Mouse (Mus musculus): ENCODE measurements around the gene Slc30a7. TPM values are rescaled to one million over a fixed set of nuclear protein-coding genes. Genes with fewer than 3 reads are reported as not detected.
A peak's percentile ranks its signal among the peaks of the same experiment; 100 is the strongest.

The Slc30a7 gene
- total and polyA plus RNA-seq, 2 experiments = 5.8 to 11.2 TPM

DNA sequence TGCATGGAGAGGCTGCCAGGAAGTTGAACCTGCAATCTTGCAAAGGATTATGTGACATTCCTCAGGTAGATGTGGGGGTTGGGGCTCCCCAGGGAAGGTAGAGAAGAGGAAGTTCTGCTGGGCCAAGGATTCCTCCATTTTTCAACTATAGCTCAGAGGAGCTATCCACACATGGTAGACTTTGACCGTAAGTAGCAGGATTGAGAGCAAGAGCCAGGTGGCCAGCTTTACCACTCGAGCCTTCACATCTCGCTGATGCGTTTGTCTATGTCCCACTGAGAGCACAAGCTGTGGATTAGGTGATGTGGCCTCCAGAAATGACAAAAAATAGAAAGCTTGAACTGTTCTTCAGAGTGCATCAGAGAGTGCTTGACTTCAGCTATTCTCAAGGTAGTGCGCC is 11.9 kb upstream of the Slc30a7 start:
- WGBS = 97% methylated on average over 5 of the region's 5 CpGs
- H3K27ac ChIP-seq (replicated peaks; ENCODE audit: insufficient read depth, low read depth, low read length) = no peak overlapping the region
- no peak overlapping the region for H3K9ac ChIP-seq (ENCODE audit: low read depth, low read length)
- H3K4me1 ChIP-seq (ENCODE audit: control insufficient read depth, insufficient read depth, low read length) = no peaks in the 10 kb centered on the region
- no peak overlapping the region for H3K4me3 ChIP-seq (ENCODE audit: insufficient read depth, low read depth, low read length)
- no peak for DNase-seq (ENCODE audit: extremely low read depth, low read depth, low spot score)
- no peaks in the 10 kb centered on the region; the same call in 1 of the 2 replicates for H3K36me3 ChIP-seq (ENCODE audit: control insufficient read depth, insufficient read depth, low read length)
- no peaks in the 10 kb centered on the region; the same call in 1 of the 2 replicates for H3K79me2 ChIP-seq (ENCODE audit: control insufficient read depth, insufficient read depth, low read length)
- H3K27me3 ChIP-seq (ENCODE audit: control insufficient read depth, insufficient read depth, low read length) = no peaks in the 10 kb centered on the region
- no peak for TF ChIP-seq CTCF (IDR thresholded peaks at IDR 0.05; ENCODE audit: low read depth, low read length)
- TF ChIP-seq POLR2A (IDR thresholded peaks at IDR 0.05; ENCODE audit: extremely low read depth, insufficient read depth, low read length) = no peak

DNA sequence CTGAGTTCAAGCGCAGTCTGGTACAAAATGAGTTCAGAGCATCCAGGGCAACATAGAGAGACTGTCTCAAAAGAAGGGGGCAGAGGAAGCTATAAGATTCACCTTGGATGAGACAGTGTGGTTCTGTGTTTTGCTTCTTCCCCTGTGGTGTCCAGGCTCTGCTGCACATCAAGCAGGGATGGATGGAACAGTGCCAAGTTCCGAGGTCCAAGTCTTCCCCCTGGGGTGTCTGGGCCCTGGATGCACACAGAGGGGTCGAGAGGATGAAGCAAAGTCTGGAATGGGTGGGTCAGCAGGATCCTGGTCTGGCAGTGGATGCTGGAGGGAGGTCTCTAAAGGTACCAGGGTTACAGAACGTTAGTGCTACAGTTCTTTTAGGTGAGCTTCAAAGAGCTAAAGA is 11.4 kb upstream of the Slc30a7 start:
- Histone ChIP-seq H3K9ac (ENCODE audit: low read depth, low read length) (no peak overlapping the region), H3K4me3 (ENCODE audit: insufficient read depth, low read depth, low read length) (no peak overlapping the region), H3K79me2 (ENCODE audit: control insufficient read depth, insufficient read depth, low read length) (no peaks in the 10 kb centered on the region; the same call in 1 of the 2 replicates), H3K36me3 (ENCODE audit: control insufficient read depth, insufficient read depth, low read length) (no peaks in the 10 kb centered on the region; the same call in 1 of the 2 replicates), H3K27me3 (ENCODE audit: control insufficient read depth, insufficient read depth, low read length) (no peaks in the 10 kb centered on the region), H3K27ac (replicated peaks; ENCODE audit: insufficient read depth, low read depth, low read length) (no peak overlapping the region), H3K4me1 (ENCODE audit: control insufficient read depth, insufficient read depth, low read length) (no peaks in the 10 kb centered on the region)
- WGBS = 61% methylated on average over 4 of the region's 4 CpGs
- DNase-seq (ENCODE audit: extremely low read depth, low read depth, low spot score) = no peak
- TF ChIP-seq POLR2A (IDR thresholded peaks at IDR 0.05; ENCODE audit: extremely low read depth, insufficient read depth, low read length) (no peak), CTCF (IDR thresholded peaks at IDR 0.05; ENCODE audit: low read depth, low read length) (no peak)

DNA sequence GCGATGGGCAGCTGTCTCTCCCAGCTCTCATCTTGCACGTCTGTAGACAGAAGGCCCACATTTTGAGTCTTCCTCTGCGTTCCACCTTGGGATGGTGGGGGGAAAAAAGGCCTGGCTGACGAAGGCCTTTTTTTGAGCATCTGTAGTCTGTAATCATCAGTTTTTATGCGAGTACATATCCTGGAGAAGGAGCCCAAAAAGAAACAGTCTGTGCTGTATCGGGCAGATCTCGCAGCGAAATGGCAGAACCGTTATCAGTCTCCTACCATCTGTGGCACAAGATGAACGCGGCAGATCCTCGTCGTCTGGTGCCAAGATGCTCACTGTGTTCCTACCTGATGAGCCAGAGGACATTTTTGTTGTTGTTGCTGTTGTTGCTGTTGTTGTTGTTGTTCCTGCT is 8.9 kb upstream of the Slc30a7 start:
- Histone ChIP-seq H3K4me1 (ENCODE audit: control insufficient read depth, insufficient read depth, low read length) (no peaks in the 10 kb centered on the region), H3K79me2 (ENCODE audit: control insufficient read depth, insufficient read depth, low read length) (no peaks in the 10 kb centered on the region; the same call in 1 of the 2 replicates), H3K9ac (ENCODE audit: low read depth, low read length) (no peak overlapping the region), H3K27ac (replicated peaks; ENCODE audit: insufficient read depth, low read depth, low read length) (no peak overlapping the region), H3K36me3 (ENCODE audit: control insufficient read depth, insufficient read depth, low read length) (no peaks in the 10 kb centered on the region; the same call in 1 of the 2 replicates), H3K27me3 (ENCODE audit: control insufficient read depth, insufficient read depth, low read length) (no peaks in the 10 kb centered on the region), H3K4me3 (ENCODE audit: insufficient read depth, low read depth, low read length) (no peak overlapping the region)
- no peak for DNase-seq (ENCODE audit: extremely low read depth, low read depth, low spot score)
- WGBS = 94% methylated on average over 13 of the region's 13 CpGs
- TF ChIP-seq CTCF (IDR thresholded peaks at IDR 0.05; ENCODE audit: low read depth, low read length) (no peak), POLR2A (IDR thresholded peaks at IDR 0.05; ENCODE audit: extremely low read depth, insufficient read depth, low read length) (no peak)

DNA sequence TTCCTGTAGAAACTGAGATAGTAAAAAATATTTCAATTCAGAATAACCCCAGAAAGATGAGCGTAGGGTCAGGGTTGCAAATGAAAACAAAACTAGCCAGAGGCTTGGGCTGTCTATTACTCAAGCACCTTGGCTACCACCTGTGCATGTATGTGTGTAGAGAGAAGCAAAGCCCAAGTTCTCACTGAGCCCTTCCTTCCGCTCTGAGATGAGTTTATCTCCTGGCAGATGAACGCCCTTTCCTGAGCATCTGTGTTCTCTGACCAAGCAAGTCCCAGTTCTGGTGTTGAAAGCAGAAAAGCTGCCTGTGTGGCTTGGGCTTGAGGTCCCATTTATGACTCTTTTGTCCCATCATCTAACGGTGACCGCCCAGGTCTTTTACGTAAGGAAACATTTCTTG is 7.7 kb upstream of the Slc30a7 start:
- Histone ChIP-seq H3K79me2 (ENCODE audit: control insufficient read depth, insufficient read depth, low read length) (no peaks in the 10 kb centered on the region; the same call in 1 of the 2 replicates), H3K9ac (ENCODE audit: low read depth, low read length) (no peak overlapping the region), H3K4me1 (ENCODE audit: control insufficient read depth, insufficient read depth, low read length) (no peaks in the 10 kb centered on the region), H3K27me3 (ENCODE audit: control insufficient read depth, insufficient read depth, low read length) (no peaks in the 10 kb centered on the region), H3K36me3 (ENCODE audit: control insufficient read depth, insufficient read depth, low read length) (no peaks in the 10 kb centered on the region; the same call in 1 of the 2 replicates), H3K27ac (replicated peaks; ENCODE audit: insufficient read depth, low read depth, low read length) (no peak overlapping the region), H3K4me3 (ENCODE audit: insufficient read depth, low read depth, low read length) (no peak overlapping the region)
- DNase-seq (ENCODE audit: extremely low read depth, low read depth, low spot score) = no peak
- TF ChIP-seq CTCF (IDR thresholded peaks at IDR 0.05; ENCODE audit: low read depth, low read length) (no peak), POLR2A (IDR thresholded peaks at IDR 0.05; ENCODE audit: extremely low read depth, insufficient read depth, low read length) (no peak)
- WGBS = 92% methylated on average over 6 of the region's 6 CpGs

DNA sequence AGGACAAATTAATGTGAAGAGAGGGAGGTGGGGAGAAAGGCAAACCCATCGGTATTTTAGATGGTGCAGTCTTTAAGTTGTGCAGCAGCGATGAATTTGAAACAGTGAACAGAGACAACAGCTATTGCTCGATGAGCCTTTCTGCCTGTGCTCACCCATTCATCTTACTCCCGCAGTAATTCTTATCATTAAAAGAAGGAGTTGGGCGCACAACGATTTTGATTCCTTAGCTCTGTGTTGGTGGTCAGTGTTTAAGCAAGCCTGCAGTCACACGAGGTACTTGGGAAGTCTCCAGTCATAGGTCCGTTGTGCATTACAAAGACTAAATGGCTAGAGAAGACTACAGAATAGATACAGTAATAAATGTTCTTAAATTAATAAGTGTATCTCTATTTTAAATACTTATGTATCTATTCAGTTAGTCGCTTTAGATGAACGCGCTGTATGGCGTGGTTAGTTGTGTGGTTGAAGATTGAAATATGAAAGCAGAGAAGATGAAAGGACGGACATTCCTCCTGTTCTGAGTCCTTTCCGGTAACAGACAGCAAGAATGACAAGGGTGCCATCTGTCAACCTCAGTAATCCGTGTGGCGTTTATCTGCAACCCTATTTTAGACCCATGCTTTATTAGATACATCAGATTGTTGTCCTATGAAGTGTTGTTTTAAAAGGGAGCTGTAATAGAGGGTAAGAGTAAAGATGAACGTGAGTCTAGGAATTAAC is 2.6 kb upstream of the Slc30a7 start:
- TF ChIP-seq CTCF (IDR thresholded peaks at IDR 0.05; ENCODE audit: low read depth, low read length) (no peak), POLR2A (IDR thresholded peaks at IDR 0.05; ENCODE audit: extremely low read depth, insufficient read depth, low read length) (no peak)
- Histone ChIP-seq H3K36me3 (ENCODE audit: control insufficient read depth, insufficient read depth, low read length) (no peaks in the 10 kb centered on the region; the same call in 1 of the 2 replicates), H3K9ac (ENCODE audit: low read depth, low read length) (no peak overlapping the region), H3K4me1 (ENCODE audit: control insufficient read depth, insufficient read depth, low read length) (peaks cover 3% of the 10 kb centered on the region; the same call in 1 of the 2 replicates), H3K79me2 (ENCODE audit: control insufficient read depth, insufficient read depth, low read length) (peaks cover 6% of the 10 kb centered on the region; the same call in 1 of the 2 replicates), H3K27ac (replicated peaks; ENCODE audit: insufficient read depth, low read depth, low read length) (no peak overlapping the region), H3K4me3 (ENCODE audit: insufficient read depth, low read depth, low read length) (no peak overlapping the region), H3K27me3 (ENCODE audit: control insufficient read depth, insufficient read depth, low read length) (no peaks in the 10 kb centered on the region)
- no peak for DNase-seq (ENCODE audit: extremely low read depth, low read depth, low spot score)
- 96% methylated on average over 17 of the region's 17 CpGs for WGBS

DNA sequence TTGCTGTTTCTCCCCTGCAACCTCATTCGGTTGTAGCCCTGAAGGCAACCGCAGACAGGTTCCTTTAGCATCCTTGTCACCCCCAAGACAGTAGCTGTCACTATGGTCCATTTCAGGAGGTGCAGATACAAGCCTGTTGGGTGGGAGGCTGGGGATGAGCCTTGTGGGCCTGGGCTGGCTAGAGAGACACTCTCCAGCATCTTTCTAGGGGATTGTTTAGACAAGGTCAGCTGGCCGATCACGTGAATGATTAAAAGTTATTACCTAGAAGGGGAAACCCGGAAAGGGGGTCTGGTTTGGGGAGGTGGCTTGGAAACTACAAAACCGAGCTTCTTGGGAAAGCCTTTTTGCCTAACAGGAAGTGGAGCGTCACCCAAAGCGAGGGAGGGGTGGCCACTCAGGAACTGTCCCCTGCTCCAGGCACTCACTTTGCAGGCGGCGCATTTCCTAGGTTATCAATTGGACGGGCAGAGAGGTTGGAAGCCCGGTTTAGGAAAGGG is 785 bp upstream of the Slc30a7 start:
- WGBS = 0% methylated on average over 12 of the region's 12 CpGs
- no peak for TF ChIP-seq CTCF (IDR thresholded peaks at IDR 0.05; ENCODE audit: low read depth, low read length)
- TF ChIP-seq POLR2A (IDR thresholded peaks at IDR 0.05; ENCODE audit: extremely low read depth, insufficient read depth, low read length) = peak; percentile 30; the same call in 1 of the 2 replicates
- Histone ChIP-seq H3K79me2 (ENCODE audit: control insufficient read depth, insufficient read depth, low read length) (peaks cover 9% of the 10 kb centered on the region; the same call in 1 of the 2 replicates), H3K9ac (ENCODE audit: low read depth, low read length) (peak overlapping the region; percentile 75), H3K4me1 (ENCODE audit: control insufficient read depth, insufficient read depth, low read length) (peaks cover 3% of the 10 kb centered on the region; the same call in 1 of the 2 replicates), H3K27me3 (ENCODE audit: control insufficient read depth, insufficient read depth, low read length) (no peaks in the 10 kb centered on the region), H3K27ac (replicated peaks; ENCODE audit: insufficient read depth, low read depth, low read length) (peak overlapping the region; percentile 63), H3K4me3 (ENCODE audit: insufficient read depth, low read depth, low read length) (peak overlapping the region; percentile 83), H3K36me3 (ENCODE audit: control insufficient read depth, insufficient read depth, low read length) (peaks cover 6% of the 10 kb centered on the region)
- DNase-seq (ENCODE audit: extremely low read depth, low read depth, low spot score) = peak; percentile 86
